Mouse (Mus musculus): Measurements from ENCODE around the gene Mmp28. TPM values are rescaled to one million over a fixed set of nuclear protein-coding genes. Genes with fewer than 3 reads are reported as not detected.

Mmp28 gene
- polyA plus RNA-seq, 1 experiment from 2014 or later = 1.6 TPM

DNA sequence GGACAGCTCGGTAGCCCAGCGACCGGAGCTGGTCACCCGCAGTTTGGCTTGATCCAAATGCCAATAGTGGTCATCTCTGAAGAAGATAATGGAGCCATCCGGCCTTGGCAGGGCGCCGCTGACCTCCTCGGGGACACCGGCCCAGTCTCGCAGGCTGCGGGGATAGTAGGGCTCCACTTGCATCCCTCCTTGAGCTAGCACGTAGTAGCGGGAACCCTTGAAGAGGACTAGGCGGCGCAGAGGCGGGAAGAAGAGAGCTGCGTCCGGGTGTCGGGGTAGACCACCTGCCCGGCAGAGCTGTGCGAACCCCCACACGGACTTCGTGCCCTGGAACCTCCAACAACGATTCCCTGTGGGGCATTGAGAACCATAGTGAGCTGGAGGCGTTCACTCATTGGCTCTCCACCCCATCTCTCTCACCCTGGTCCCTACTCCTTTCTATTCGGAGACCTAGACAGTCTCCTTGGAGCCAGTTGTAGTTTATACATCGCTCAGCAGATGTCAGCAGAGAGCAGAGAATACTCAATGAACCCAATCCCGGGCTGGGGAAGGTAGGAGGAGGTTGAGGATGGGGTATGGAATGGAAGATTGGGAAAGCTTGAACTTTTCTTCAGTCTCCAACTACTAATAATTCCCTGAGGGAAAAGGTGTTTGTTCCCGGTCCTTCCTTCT lies 20.1 kb downstream of the Mmp28 start:
- Histone ChIP-seq H3K4me1 (peaks cover 52% of the 10 kb centered on the region), H3K27me3 (ENCODE audit: low read depth, poor library complexity, severe bottlenecking) (peaks cover 88% of the 10 kb centered on the region)

DNA sequence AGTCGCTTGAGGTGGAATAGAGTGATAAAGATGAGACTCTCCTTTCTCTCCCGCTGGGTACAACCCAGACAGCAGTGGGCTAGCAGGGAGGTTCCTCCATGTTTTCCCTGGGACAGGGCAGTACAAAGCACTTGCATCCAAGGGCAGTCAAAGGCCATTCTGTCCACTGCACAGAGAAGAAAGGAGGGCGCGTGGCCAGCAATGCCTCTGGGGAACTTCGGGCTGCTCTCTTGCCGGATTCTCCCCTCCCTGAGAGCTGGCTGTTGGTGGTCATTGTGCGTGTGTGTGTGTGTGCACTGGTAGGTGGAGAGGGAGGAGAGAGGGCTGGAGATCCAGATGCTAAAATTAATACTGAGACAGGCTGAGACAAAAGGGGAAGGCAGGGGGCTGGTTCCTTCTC lies 21.6 kb downstream of the Mmp28 start:
- Histone ChIP-seq H3K27ac (replicated peaks) (no peak overlapping the region), H3K27me3 (ENCODE audit: low read depth, poor library complexity, severe bottlenecking) (peaks cover 73% of the 10 kb centered on the region), H3K4me3 (peak overlapping the region; percentile 74; the same call in 1 of the 2 replicates), H3K36me3 (no peaks in the 10 kb centered on the region), H3K9me3 (replicated peaks) (no peaks in the 10 kb centered on the region), H3K4me1 (peaks cover 41% of the 10 kb centered on the region)
- 45% methylated on average over 7 of the region's 7 CpGs for WGBS
- no peak for DNase-seq (ENCODE audit: low spot score)

More for the DNA sequence above, 20.1 kb downstream of the Mmp28 start:
- Histone ChIP-seq H3K27ac (replicated peaks) (no peak overlapping the region), H3K9me3 (replicated peaks) (no peaks in the 10 kb centered on the region), H3K36me3 (no peaks in the 10 kb centered on the region), H3K4me3 (peak overlapping the region; percentile 44)
- DNase-seq (ENCODE audit: low spot score) = peak; percentile 80
- WGBS = 12% methylated on average over 29 of the region's 29 CpGs

GRCm38 (mm10) chr11:83440081-83441064 lies 22.5 kb downstream of the Mmp28 start:
- DNase-seq (ENCODE audit: low spot score) = peak; percentile 87
- peaks cover 41% of the 10 kb centered on the region for H3K4me1 ChIP-seq
- no peaks in the 10 kb centered on the region for H3K9me3 ChIP-seq (replicated peaks)
- H3K4me3 ChIP-seq = peak overlapping the region; percentile 74
- WGBS = under 1% methylated on average over 67 of the region's 75 CpGs
- peak overlapping the region; percentile 79 for H3K27ac ChIP-seq (replicated peaks)
- H3K36me3 ChIP-seq = no peaks in the 10 kb centered on the region
- peaks cover 70% of the 10 kb centered on the region for H3K27me3 ChIP-seq (ENCODE audit: low read depth, poor library complexity, severe bottlenecking)

DNA sequence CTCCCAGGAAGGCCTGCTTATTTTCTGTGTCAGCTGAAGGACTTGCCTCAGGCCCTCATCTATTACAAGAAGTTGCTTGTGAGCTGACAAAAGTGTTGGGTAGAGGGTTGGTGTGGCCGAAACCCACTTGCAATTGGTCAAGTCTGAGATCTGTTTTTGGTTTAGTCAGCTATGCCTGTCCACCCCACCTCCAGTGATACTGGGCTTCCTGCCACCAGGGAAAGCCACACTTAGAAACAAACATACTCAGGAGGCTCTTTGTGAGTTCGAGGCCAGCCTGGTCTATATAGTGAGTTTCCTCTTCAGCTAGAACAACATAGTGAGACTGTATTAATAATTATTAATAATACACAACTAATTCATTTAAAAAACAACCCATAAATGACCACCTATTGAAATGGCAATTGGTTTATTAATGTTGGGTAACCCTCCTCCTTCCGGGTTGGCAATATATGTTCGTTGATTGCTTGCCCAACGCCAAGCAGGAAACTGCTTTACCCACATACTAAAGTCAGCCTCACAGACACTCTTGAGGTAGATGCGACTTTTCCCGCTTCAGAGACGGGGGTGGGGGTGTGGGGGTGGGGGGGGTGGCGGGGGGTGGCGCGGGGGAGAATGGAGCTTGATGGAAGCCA lies 23.3 kb downstream of the Mmp28 start:
- 38% methylated on average over 11 of the region's 11 CpGs for WGBS
- Histone ChIP-seq H3K4me3 (peak overlapping the region; percentile 74), H3K27me3 (ENCODE audit: low read depth, poor library complexity, severe bottlenecking) (peaks cover 61% of the 10 kb centered on the region), H3K9me3 (replicated peaks) (no peaks in the 10 kb centered on the region), H3K4me1 (peaks cover 35% of the 10 kb centered on the region), H3K36me3 (no peaks in the 10 kb centered on the region), H3K27ac (replicated peaks) (peak overlapping the region; percentile 79)
- DNase-seq (ENCODE audit: low spot score) = no peak

DNA sequence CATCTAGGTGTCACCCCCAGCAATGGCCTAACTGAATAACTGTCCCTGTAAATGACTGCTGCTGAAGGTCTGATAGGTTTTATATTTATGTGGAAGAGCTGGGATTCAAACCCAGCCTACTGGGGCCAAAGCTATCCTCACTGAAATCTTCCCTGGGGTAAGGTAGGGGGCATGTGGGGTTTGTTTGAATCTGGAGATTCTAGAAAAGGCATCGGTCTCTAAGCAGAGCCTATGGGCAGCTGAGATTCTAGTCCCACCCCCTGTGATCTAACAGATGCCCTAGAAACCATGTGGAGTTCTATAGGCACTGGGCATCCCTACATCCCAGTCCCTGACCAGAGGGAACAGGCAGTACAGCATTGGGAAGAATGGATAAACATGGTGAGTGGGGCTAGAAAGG lies 25.5 kb downstream of the Mmp28 start, which contains the start of gene 1700020L24Rik:
1700020L24Rik (plus strand) TSS at position 301 of the 400 bp plus-strand sequence.
- Histone ChIP-seq H3K4me1 (peaks cover 19% of the 10 kb centered on the region), H3K9me3 (replicated peaks) (no peaks in the 10 kb centered on the region), H3K27me3 (ENCODE audit: low read depth, poor library complexity, severe bottlenecking) (peaks cover 40% of the 10 kb centered on the region), H3K36me3 (no peaks in the 10 kb centered on the region), H3K27ac (replicated peaks) (no peak within 1 kb of the TSS), H3K4me3 (no peak within 1 kb of the TSS)
- DNase-seq (ENCODE audit: low spot score) = no peak
- WGBS = 86% methylated on average over 1 of the region's 1 CpGs

- 75% methylated on average over 2 of the region's 2 CpGs for WGBS
- Histone ChIP-seq H3K27me3 (ENCODE audit: low read depth, poor library complexity, severe bottlenecking) (peaks cover 29% of the 10 kb centered on the region), H3K9me3 (replicated peaks) (no peaks in the 10 kb centered on the region), H3K4me3 (no peak overlapping the region), H3K27ac (replicated peaks) (no peak overlapping the region), H3K4me1 (peaks cover 10% of the 10 kb centered on the region), H3K36me3 (no peaks in the 10 kb centered on the region)
- DNase-seq (ENCODE audit: low spot score) = no peak
Observed at GRCm38 (mm10) chr11:83432533-83432932, 30.3 kb downstream of the Mmp28 start.

DNA sequence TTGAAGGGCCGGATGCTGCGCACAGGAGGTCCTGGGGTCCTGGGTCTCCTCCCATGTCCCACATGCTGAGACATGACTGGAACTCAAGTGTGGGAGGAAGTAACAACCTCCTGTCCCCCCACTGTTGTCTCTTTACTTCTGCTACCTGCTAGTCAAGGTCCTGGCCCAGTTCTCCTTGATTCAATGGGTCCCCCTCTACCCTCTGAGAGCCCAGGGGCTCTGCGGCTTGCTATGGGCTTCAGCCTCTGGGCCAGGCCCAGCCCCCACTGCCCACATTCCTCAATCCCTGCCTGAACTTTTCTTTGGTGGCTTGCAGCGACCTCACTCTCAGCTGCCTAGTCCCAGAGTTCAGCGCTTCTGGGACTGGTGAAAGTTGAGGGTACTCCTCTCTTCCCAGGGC lies 33.5 kb downstream of the Mmp28 start, which contains the start of gene Gas2l2:
Gas2l2 (minus strand) TSS at position 101 of the 400 bp plus-strand sequence.
- 59% methylated on average over 5 of the region's 5 CpGs for WGBS
- no peak for DNase-seq (ENCODE audit: low spot score)
- H3K9me3 ChIP-seq (replicated peaks) = no peaks in the 10 kb centered on the region
- H3K27ac ChIP-seq (replicated peaks) = no peak within 1 kb of the TSS
- peaks cover 47% of the 10 kb centered on the region for H3K27me3 ChIP-seq (ENCODE audit: low read depth, poor library complexity, severe bottlenecking)
- H3K36me3 ChIP-seq = no peaks in the 10 kb centered on the region
- H3K4me1 ChIP-seq = peaks cover 10% of the 10 kb centered on the region
- H3K4me3 ChIP-seq = no peak within 1 kb of the TSS

DNA sequence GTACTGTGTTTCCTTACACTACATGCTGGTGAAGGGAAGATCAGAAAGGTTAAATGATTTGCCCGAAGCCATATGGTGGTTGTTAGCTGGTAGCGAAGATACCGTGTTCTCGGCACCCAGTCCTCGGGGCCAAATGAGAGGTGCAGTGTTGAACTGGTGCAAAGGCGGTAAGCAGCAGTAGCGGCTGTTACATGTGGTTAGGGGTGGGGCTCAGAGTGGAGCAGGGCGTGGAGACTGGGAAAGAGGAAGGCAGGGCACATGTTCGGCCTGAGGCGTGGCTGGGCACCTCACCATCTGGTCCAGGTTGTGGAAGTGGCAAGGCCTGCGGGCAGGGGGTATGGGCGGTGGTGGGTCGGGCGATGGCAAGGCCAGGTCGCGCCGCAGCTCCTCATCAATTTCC lies 35.9 kb downstream of the Mmp28 start:
- H3K4me3 ChIP-seq = no peak overlapping the region
- peaks cover 59% of the 10 kb centered on the region for H3K27me3 ChIP-seq (ENCODE audit: low read depth, poor library complexity, severe bottlenecking)
- no peaks in the 10 kb centered on the region for H3K36me3 ChIP-seq
- peaks cover 10% of the 10 kb centered on the region for H3K4me1 ChIP-seq
- 51% methylated on average over 17 of the region's 17 CpGs for WGBS
- no peak for DNase-seq (ENCODE audit: low spot score)
- no peak overlapping the region for H3K27ac ChIP-seq (replicated peaks)
- no peaks in the 10 kb centered on the region for H3K9me3 ChIP-seq (replicated peaks)

DNA sequence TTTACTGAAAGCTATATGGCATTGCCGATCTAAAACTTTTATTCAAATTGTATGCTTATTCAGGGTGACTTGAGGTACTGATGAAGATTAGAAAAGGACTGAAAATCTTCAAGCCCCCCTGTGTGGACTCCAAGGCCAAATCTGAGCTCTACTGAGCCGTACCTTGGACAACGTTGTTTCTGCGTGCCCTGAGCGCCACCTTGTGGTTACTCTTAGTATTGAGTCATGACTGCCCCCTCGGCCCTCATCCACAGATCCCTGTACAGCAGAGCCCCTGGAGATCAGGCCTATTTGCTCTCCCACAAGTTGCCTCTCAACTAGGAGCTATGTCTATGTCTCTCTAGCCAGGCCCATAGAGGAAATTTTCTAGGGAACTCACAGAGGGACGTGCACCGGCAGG lies 38.2 kb downstream of the Mmp28 start:
- Histone ChIP-seq H3K4me1 (peaks cover 6% of the 10 kb centered on the region), H3K36me3 (no peaks in the 10 kb centered on the region), H3K9me3 (replicated peaks) (no peaks in the 10 kb centered on the region), H3K27me3 (ENCODE audit: low read depth, poor library complexity, severe bottlenecking) (peaks cover 77% of the 10 kb centered on the region), H3K4me3 (no peak overlapping the region), H3K27ac (replicated peaks) (no peak overlapping the region)
- peak; percentile 76 for DNase-seq (ENCODE audit: low spot score)
- 7% methylated on average over 8 of the region's 8 CpGs for WGBS

GRCm38 (mm10) chr11:83421305-83421704 lies 41.6 kb downstream of the Mmp28 start:
- WGBS = 4% methylated on average over 9 of the region's 9 CpGs
- Histone ChIP-seq H3K27ac (replicated peaks) (no peak overlapping the region), H3K27me3 (ENCODE audit: low read depth, poor library complexity, severe bottlenecking) (peaks cover 78% of the 10 kb centered on the region), H3K4me3 (no peak overlapping the region), H3K4me1 (peaks cover 7% of the 10 kb centered on the region), H3K9me3 (replicated peaks) (no peaks in the 10 kb centered on the region), H3K36me3 (no peaks in the 10 kb centered on the region)
- peak; percentile 63 for DNase-seq (ENCODE audit: low spot score)

DNA sequence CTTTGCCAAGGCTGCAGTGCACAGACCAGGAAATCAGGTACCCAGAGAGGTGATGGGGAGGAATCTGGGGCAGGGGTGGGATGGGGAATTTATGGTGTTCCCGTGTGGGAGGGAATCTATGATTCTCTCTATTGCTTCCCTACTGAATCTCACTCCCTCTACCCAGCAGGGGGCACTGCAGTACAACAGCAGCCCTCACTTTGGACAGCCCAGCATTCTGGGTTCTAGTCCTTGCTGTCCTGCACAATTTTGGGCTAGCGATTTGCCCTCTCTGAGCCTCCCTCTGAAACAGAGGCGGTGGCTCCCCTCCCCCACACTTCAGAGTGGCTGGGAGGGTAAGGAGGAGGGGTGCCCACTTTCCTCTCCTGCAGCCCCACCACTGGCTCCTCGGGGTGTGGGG lies 42.5 kb downstream of the Mmp28 start:
- peaks cover 69% of the 10 kb centered on the region for H3K27me3 ChIP-seq (ENCODE audit: low read depth, poor library complexity, severe bottlenecking)
- H3K9me3 ChIP-seq (replicated peaks) = no peaks in the 10 kb centered on the region
- peaks cover 7% of the 10 kb centered on the region for H3K4me1 ChIP-seq
- H3K27ac ChIP-seq (replicated peaks) = no peak overlapping the region
- no peaks in the 10 kb centered on the region for H3K36me3 ChIP-seq
- no peak for DNase-seq (ENCODE audit: low spot score)
- 35% methylated on average over 4 of the region's 4 CpGs for WGBS
- no peak overlapping the region for H3K4me3 ChIP-seq

DNA sequence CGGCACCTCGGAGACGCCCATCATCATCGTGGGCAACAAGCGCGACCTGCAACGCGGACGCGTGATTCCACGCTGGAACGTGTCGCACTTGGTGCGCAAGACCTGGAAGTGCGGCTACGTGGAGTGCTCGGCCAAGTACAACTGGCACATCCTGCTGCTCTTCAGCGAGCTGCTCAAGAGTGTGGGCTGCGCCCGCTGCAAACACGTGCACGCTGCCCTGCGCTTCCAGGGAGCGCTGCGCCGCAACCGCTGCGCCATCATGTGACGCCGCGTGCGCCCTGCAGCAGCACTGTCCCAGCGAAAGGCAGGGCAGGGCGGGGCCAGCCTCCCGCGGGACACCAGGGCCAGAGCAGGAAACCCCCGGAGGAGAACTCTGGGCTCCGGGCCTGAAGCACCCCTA lies 44.3 kb downstream of the Mmp28 start:
- Histone ChIP-seq H3K4me3 (peak overlapping the region; percentile 35), H3K27ac (replicated peaks) (no peak overlapping the region), H3K36me3 (no peaks in the 10 kb centered on the region), H3K9me3 (replicated peaks) (no peaks in the 10 kb centered on the region), H3K4me1 (peaks cover 7% of the 10 kb centered on the region), H3K27me3 (ENCODE audit: low read depth, poor library complexity, severe bottlenecking) (peaks cover 67% of the 10 kb centered on the region)
- 6% methylated on average over 38 of the region's 38 CpGs for WGBS
- peak; percentile 34 for DNase-seq (ENCODE audit: low spot score)
